Mouse (Mus musculus) MEL (cell line): ENCODE results near the gene Arf4.

Experiments used
- CTCF ChIP-seq, 3 experiments: IDR thresholded peaks in 2 of 3; conservative IDR thresholded peaks in 1 of 3; 2 replicates each; pipeline ENCODE4 v1.5.1; 2011 to 2012; ENCODE audit warnings: low read length in 3 of 3, low read depth in 2 of 3, mild to moderate bottlenecking in 2 of 3, improper control_type of control experiment in 1 of 3, inconsistent platforms in 1 of 3, mixed read lengths in 1 of 3, moderate library complexity in 1 of 3; ENCODE audit not compliant: control insufficient read depth in 1 of 3, insufficient read depth in 1 of 3, poor library complexity in 1 of 3, severe bottlenecking in 1 of 3
- GATA1 ChIP-seq: IDR thresholded peaks from 2 replicates; pipeline ENCODE4 v1.6.1; 2011; ENCODE audit warnings: low read depth, low read length, improper control_type of control experiment

DNA sequence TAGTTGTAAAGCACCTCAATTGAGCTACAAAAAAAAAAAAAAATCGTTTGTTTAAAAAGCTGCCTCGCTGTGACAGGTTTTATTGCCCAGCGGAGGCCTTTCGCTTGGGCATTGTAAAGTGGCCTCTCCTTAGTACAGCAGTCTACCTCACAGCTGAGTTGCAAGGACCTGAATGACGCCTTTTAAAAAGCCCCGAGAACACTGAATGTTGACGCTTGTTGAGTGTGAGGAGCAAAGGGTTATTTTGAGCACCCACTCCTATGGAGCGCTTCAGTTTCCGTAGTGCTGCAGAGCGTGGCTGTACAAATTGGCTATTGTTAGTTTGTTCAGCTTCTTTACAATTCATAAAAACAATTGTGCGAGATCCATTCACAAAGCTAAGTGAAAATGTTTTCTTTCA lies 1.4 kb downstream of the Arf4 start:
- TF ChIP-seq GATA1 (no peak), CTCF (IDR thresholded peaks at IDR 0.05 in 2 of 3, conservative IDR thresholded peaks at IDR 0.05 in 1 of 3; ENCODE audit: control insufficient read depth in 1 of 3, insufficient read depth in 1 of 3, low read depth in 2 of 3, low read length in 3 of 3, poor library complexity in 1 of 3, severe bottlenecking in 1 of 3) (no peak)
